Mouse (Mus musculus) heart, embryonic 11.5 days (tissue): ENCODE results near the gene Gm960. TPM values are rescaled to one million over a fixed set of nuclear protein-coding genes. Genes with fewer than 3 reads are reported as not detected.

Source experiments
- ATAC-seq: fragments of 200-750 bp; cut with Nextera tagmentation; replicated peaks from 2 replicates; pipeline ENCODE4 v1.8.0; 2017; ENCODE audit warnings: moderate library complexity; ENCODE audit not compliant: insufficient number of reproducible peaks, low FRiP score, low TSS enrichment
- H3K27ac ChIP-seq: fragments of 300-500 bp; sonication (generic); 2 replicates; pipeline ENCODE4 v1.5.1; 2014; ENCODE audit warnings: mild to moderate bottlenecking, low read depth, low read length
- H3K27me3 ChIP-seq: fragments of 300-500 bp; sonication (generic); 2 replicates; pipeline ENCODE4 v1.6.1; 2014; ENCODE audit warnings: mild to moderate bottlenecking, low read length, mixed read lengths; ENCODE audit not compliant: control insufficient read depth, insufficient read depth
- H3K36me3 ChIP-seq: fragments of 300-500 bp; sonication (generic); 2 replicates; pipeline ENCODE4 v1.6.1; 2014; ENCODE audit warnings: mild to moderate bottlenecking, low read length, moderate library complexity, mixed read lengths; ENCODE audit not compliant: control insufficient read depth, insufficient read depth
- H3K4me1 ChIP-seq: fragments of 300-500 bp; sonication (generic); 2 replicates; pipeline ENCODE4 v1.6.1; 2014; ENCODE audit warnings: low read length; ENCODE audit not compliant: control insufficient read depth, insufficient read depth
- H3K4me2 ChIP-seq: fragments of 300-500 bp; sonication (generic); 2 replicates; pipeline ENCODE4 v1.6.1; 2014; ENCODE audit warnings: mild to moderate bottlenecking, moderate library complexity
- H3K4me3 ChIP-seq: fragments of 300-500 bp; sonication (generic); 2 replicates; pipeline ENCODE4 v1.5.1; 2014; ENCODE audit warnings: low read depth, low read length
- H3K9ac ChIP-seq: fragments of 300-500 bp; sonication (generic); 2 replicates; pipeline ENCODE4 v1.6.1; 2014; ENCODE audit warnings: mild to moderate bottlenecking, low read depth, low read length, moderate library complexity
- H3K9me3 ChIP-seq: fragments of 300-500 bp; sonication (generic); replicated peaks from 2 replicates; pipeline ENCODE4 v1.6.1; 2016; ENCODE audit warnings: low read length; ENCODE audit not compliant: control insufficient read depth
- WGBS: fragments of 180-500 bp; shearing (Covaris S2); extraction: QIAGEN DNeasy Blood & Tissue Kit; methylation state at CpG from one replicate; pipeline ENCODE4 v1.1.7; 2014; ENCODE audit not compliant: insufficient replicate concordance; 5-methylcytosine and 5-hydroxymethylcytosine counted together
- polyA plus RNA-seq: library from polyadenylated mRNA; unstranded; fragments of >200 nt; fragmentation: Nextera tagmentation; extraction: Ambion mirVana; gene quantifications from 2 replicates; pipeline ENCODE4 v1.2.1, GENCODE M21; 2014

Gm960 gene
- polyA plus RNA-seq, 1 experiment from 2014 or later = 1.2 TPM

DNA sequence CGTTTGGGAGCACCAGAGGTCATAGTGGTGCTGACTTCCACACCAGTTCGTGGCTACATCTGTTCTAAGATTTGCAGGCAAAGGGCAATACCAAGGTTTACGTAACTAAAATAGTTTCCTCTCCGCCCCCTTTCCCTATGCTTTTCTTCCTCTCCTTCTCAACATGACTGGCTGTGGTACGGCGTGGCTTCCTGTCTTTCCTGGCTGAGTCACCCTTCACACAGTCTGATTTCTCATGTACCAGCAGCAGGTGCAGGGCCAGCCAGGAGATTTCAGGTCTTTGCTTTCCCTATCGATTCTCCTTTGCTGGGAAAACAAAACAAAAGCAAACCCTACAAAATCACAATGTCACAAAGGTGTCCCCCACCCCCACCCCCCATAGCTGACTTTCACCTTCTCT lies 2.8 kb upstream of the Gm960 start:
- Histone ChIP-seq H3K4me2 (no peak overlapping the region), H3K9ac (no peak overlapping the region), H3K4me3 (no peak overlapping the region), H3K27me3 (peaks cover 43% of the 10 kb centered on the region), H3K27ac (no peak overlapping the region), H3K9me3 (no peaks in the 10 kb centered on the region; the same call in 1 of the 2 replicates), H3K4me1 (peaks cover 2% of the 10 kb centered on the region; the same call in 1 of the 2 replicates), H3K36me3 (no peaks in the 10 kb centered on the region)
- 51% methylated on average over 7 of the region's 7 CpGs for WGBS
- no peak for ATAC-seq

GRCm38 (mm10) chr19:4700656-4701055 lies 2.2 kb upstream of the Gm960 start:
- H3K4me3 ChIP-seq = no peak overlapping the region
- H3K36me3 ChIP-seq = no peaks in the 10 kb centered on the region
- no peak for ATAC-seq
- peaks cover 43% of the 10 kb centered on the region for H3K27me3 ChIP-seq
- 64% methylated on average over 8 of the region's 8 CpGs for WGBS
- no peaks in the 10 kb centered on the region; the same call in 1 of the 2 replicates for H3K9me3 ChIP-seq
- H3K9ac ChIP-seq = no peak overlapping the region
- no peak overlapping the region for H3K4me2 ChIP-seq
- peaks cover 2% of the 10 kb centered on the region; the same call in 1 of the 2 replicates for H3K4me1 ChIP-seq
- H3K27ac ChIP-seq = no peak overlapping the region

GRCm38 (mm10) chr19:4699821-4700220 lies 1.4 kb upstream of the Gm960 start:
- Histone ChIP-seq H3K4me3 (no peak overlapping the region), H3K4me2 (no peak overlapping the region), H3K27me3 (peaks cover 43% of the 10 kb centered on the region), H3K36me3 (no peaks in the 10 kb centered on the region), H3K9ac (no peak overlapping the region), H3K4me1 (peaks cover 2% of the 10 kb centered on the region; the same call in 1 of the 2 replicates), H3K27ac (no peak overlapping the region), H3K9me3 (no peaks in the 10 kb centered on the region; the same call in 1 of the 2 replicates)
- ATAC-seq = no peak
- WGBS = 65% methylated on average over 5 of the region's 5 CpGs

- Histone ChIP-seq H3K9me3 (no peaks in the 10 kb centered on the region; the same call in 1 of the 2 replicates), H3K4me1 (peaks cover 2% of the 10 kb centered on the region; the same call in 1 of the 2 replicates), H3K4me2 (peak overlapping the region; percentile 87; the same call in 1 of the 2 replicates), H3K27ac (no peak overlapping the region), H3K4me3 (no peak overlapping the region), H3K36me3 (no peaks in the 10 kb centered on the region), H3K27me3 (peaks cover 49% of the 10 kb centered on the region), H3K9ac (no peak overlapping the region)
- ATAC-seq = no peak
- WGBS = 31% methylated on average over 8 of the region's 8 CpGs
Observed at GRCm38 (mm10) chr19:4698856-4699255, 388 bp upstream of the Gm960 start.

GRCm38 (mm10) chr19:4697721-4698120 lies 747 bp downstream of the Gm960 start:
- WGBS = 70% methylated on average over 9 of the region's 9 CpGs
- peaks cover 2% of the 10 kb centered on the region; the same call in 1 of the 2 replicates for H3K4me1 ChIP-seq
- peak overlapping the region; percentile 87 for H3K4me2 ChIP-seq
- peak overlapping the region; percentile 56 for H3K4me3 ChIP-seq
- H3K9me3 ChIP-seq = no peaks in the 10 kb centered on the region; the same call in 1 of the 2 replicates
- H3K27ac ChIP-seq = no peak overlapping the region
- H3K36me3 ChIP-seq = no peaks in the 10 kb centered on the region
- ATAC-seq = no peak
- H3K9ac ChIP-seq = no peak overlapping the region
- H3K27me3 ChIP-seq = peaks cover 53% of the 10 kb centered on the region

DNA sequence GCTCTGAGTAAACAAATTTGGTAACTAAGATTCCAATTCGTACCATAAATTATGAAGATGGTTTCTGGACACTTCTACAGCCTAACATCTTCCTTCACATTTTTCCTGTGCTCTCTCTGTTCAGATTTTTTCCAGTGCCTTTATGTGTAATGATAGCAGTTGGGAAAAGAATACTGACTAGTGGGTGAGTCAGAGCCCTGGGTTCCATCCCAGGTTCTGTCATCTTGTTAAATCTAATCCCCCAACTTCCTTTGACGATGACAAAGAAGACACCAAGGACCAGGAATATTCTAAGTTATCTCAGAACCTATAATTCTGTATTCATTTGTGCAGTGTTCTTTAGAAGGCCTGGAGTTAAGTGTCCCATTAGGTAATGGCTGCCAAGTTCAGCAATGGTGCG lies 1.3 kb downstream of the Gm960 start:
- H3K36me3 ChIP-seq = no peaks in the 10 kb centered on the region
- H3K4me2 ChIP-seq = no peak overlapping the region
- no peak overlapping the region for H3K9ac ChIP-seq
- H3K27me3 ChIP-seq = peaks cover 50% of the 10 kb centered on the region
- ATAC-seq = no peak
- 75% methylated on average over 3 of the region's 3 CpGs for whole genome bisulfite sequencing
- no peak overlapping the region for H3K27ac ChIP-seq
- H3K4me1 ChIP-seq = peaks cover 2% of the 10 kb centered on the region; the same call in 1 of the 2 replicates
- no peak overlapping the region for H3K4me3 ChIP-seq
- H3K9me3 ChIP-seq = no peaks in the 10 kb centered on the region; the same call in 1 of the 2 replicates

DNA sequence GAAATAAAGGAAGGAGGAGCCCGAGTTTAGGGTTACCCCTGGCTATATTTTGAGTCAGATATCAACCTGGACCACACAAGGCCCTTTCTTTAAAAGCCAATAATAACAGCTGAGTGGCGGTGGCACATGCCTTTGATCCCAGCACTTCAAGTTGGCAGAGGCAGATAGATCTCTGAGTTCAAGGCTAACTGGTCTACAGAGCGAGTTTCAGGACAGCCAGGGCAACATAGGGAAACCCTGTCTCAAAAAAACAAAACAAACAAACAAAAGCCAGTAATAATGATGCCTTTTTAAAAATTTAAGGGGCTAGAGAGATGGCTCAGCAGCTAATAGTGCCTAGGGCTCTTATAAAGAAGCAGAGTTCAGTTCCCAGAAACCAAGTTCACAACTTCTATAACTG lies 4.1 kb downstream of the Gm960 start:
- H3K9ac ChIP-seq = no peak overlapping the region
- no peaks in the 10 kb centered on the region; the same call in 1 of the 2 replicates for H3K9me3 ChIP-seq
- H3K4me1 ChIP-seq = peaks cover 2% of the 10 kb centered on the region; the same call in 1 of the 2 replicates
- ATAC-seq = no peak
- peaks cover 33% of the 10 kb centered on the region for H3K27me3 ChIP-seq
- H3K36me3 ChIP-seq = no peaks in the 10 kb centered on the region
- no peak overlapping the region for H3K4me2 ChIP-seq
- no peak overlapping the region for H3K4me3 ChIP-seq
- H3K27ac ChIP-seq = no peak overlapping the region
- 56% methylated on average over 3 of the region's 3 CpGs for WGBS

- ATAC-seq = no peak
Observed at GRCm38 (mm10) chr19:4672401-4672800, 26.1 kb downstream of the Gm960 start.

DNA sequence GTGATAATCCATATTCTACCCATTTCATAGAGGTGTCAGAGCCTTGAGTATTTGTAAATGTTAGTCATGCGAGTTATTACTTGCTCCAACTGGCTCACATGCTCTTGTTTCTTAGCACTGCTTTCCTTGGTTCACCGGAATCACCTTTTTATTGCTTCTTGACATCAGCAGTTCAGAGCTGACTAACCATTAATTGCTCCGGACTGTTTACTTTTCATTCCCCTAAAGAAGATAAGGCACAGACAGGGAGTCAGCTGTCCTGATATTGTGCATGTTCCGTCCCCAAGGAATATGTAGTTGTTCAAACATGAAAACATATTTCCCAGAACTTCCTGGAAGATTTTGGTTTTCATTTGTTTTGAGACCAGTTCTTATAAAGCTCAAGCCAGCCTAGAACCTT lies 27.7 kb downstream of the Gm960 start:
- WGBS = 63% methylated on average over 4 of the region's 4 CpGs
- H3K4me1 ChIP-seq = no peaks in the 10 kb centered on the region
- no peak overlapping the region for H3K4me3 ChIP-seq
- ATAC-seq = no peak
- no peak overlapping the region for H3K4me2 ChIP-seq
- no peaks in the 10 kb centered on the region for H3K27me3 ChIP-seq
- no peaks in the 10 kb centered on the region for H3K9me3 ChIP-seq
- H3K27ac ChIP-seq = no peak overlapping the region
- H3K36me3 ChIP-seq = no peaks in the 10 kb centered on the region
- H3K9ac ChIP-seq = no peak overlapping the region

More at GRCm38 (mm10) chr19:4672401-4672800, 26.1 kb downstream of the Gm960 start:
- no peaks in the 10 kb centered on the region for H3K27me3 ChIP-seq
- H3K27ac ChIP-seq = no peak overlapping the region
- WGBS = 73% methylated on average over 6 of the region's 6 CpGs
- H3K4me1 ChIP-seq = no peaks in the 10 kb centered on the region
- H3K4me3 ChIP-seq = no peak overlapping the region
- H3K4me2 ChIP-seq = no peak overlapping the region
- H3K9me3 ChIP-seq = no peaks in the 10 kb centered on the region
- no peaks in the 10 kb centered on the region for H3K36me3 ChIP-seq
- H3K9ac ChIP-seq = no peak overlapping the region
